Mouse (Mus musculus): ENCODE measurements at regions not wholly inside any gene's neighbourhood (a gene's known extent, or its start where the extent isn't known, plus 50 kb on each side); places are given as distances from the start of the nearest gene placed in this dataset.
A peak's percentile ranks its signal among the peaks of the same experiment; 100 is the strongest.

DNA sequence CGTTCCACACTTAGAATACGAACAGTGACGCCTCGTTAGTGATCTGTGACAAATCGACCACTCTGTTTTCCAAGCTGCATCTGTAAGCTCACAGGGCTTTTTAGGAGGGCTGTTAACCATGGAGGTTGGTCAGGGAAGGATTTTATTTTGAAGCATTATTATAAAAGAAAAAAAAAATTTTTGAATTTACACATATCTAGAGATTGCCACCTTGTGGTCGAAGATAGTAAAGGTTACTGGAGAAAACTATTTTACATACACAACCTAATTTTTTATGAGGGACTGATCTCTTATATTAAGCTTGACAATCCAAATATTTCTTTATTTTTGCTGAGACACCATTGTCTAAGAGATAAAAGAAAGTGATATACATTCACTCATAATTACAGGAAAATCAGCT is 937.2 kb downstream of the Sorcs1 start:
- Histone ChIP-seq H3K27ac (no peak overlapping the region), H3K4me3 (peak overlapping the region; percentile 31; the same call in 1 of the 2 replicates)
- no peak for DNase-seq (ENCODE audit: extremely low spot score in 1 of 2, low spot score in 2 of 2)
- peak; percentile 51 for TF ChIP-seq CTCF (IDR thresholded peaks at IDR 0.05)
- intact Hi-C loops (cut with DNase I), result loop anchor here (1.0 kb wide), 1 partner anchor 202 kb away; no protein-coding TSS in a partner anchor

DNA sequence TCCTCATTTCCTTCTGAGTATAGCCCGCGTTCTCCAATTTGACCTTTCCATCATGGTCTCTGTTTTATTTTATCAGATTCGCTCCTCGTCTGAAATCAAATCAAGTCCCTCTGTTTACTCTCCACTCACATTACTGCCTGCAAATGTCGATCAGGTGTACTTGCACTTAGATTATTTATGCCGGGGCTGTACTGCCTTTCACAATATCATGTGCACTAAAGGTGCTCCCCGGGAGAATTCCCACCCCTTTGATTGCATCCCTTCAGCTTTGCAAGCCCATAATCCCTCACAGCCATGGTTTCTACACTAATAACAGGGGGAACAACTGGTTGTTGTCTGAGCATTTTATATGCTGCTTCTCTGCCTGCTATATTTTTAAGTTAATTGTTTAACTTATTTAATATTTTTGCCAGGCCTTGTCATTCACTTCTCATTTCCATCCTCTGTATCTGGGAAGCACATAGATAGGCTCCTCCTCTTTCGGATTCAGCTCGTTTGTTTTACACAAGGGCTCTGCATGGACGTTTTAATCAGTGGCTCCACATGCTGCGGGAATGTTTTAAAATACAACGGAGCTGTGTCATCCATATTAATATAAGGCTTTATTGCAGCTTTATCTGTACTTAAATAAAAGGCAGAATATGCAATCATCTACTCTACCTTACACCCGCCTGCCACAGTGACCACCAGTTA is 938.8 kb downstream of the Sorcs1 start:
- intact Hi-C loops (cut with DNase I), result loop anchor here (10.0 kb wide), 1 partner anchor 1535 kb away; the partner anchor contains the start of gene Sorcs3
- Histone ChIP-seq H3K4me3 (no peak overlapping the region), H3K27ac (no peak overlapping the region)
- TF ChIP-seq CTCF (IDR thresholded peaks at IDR 0.05), result no peak
- no peak for DNase-seq (ENCODE audit: extremely low spot score in 1 of 2, low spot score in 2 of 2)

DNA sequence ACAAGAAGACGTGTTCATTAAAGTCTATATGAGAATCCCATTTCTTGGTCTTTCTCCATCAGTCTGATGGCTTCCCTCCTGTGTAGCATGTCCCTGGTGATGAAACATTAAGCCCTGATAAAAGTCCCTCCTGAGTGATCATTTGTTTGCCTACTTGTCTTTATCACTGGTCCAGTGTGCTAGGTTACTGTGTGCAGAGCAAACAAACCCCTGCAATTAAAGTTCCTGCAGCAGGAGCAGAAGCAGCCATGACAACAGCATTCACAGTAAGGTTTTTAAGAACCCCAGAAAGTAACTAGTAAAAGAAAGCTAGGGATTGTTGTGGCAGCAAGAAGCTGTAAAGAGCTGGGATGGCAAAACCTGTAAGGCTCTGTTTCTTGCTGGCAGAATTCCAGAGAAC is 980.8 kb downstream of the Sorcs1 start:
- no peak overlapping the region for H3K27ac ChIP-seq
- no peak for DNase-seq (ENCODE audit: extremely low spot score in 1 of 2, low spot score in 2 of 2)
- intact Hi-C loops (cut with DNase I), result no loop called here
- no peak for TF ChIP-seq CTCF (IDR thresholded peaks at IDR 0.05)
- H3K4me3 ChIP-seq, result no peak overlapping the region

DNA sequence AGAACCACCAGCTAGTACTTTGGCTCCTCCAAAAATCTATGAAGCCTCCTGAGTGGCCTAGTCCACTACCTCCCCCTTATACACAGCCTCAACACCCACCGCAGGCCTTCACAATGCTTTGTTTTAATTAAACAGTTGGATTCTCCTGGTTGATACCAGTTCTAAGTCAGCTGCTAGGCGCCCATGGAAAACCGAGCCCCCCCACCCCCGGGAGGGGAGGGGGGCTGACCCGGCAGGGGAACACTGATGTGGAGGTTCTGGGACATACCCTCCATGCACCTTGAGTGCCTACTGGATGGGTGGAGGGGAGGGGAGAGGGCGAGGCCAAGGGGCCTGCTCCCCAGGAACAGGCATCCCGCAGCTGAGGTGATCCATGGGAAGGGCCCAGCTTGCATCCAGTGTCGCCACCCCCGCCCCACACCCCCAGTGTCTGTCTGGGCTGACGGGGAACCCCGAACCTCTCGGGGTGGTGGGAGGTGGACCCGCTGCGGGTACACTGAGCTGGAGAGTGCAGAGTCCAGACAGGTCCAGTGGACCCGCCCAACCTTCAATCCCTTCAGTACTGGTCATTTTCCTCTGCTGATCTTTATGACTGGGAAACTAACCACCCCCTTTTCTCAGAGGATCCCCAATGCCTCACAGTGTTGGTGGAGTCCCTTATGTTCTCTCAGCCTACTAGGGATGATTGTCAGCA is 992.7 kb downstream of the Sorcs1 start:
- intact Hi-C loops (cut with DNase I), result no loop called here
- no peak for DNase-seq (ENCODE audit: extremely low spot score in 1 of 2, low spot score in 2 of 2)
- TF ChIP-seq CTCF (IDR thresholded peaks at IDR 0.05), result no peak
- no peak overlapping the region for H3K27ac ChIP-seq
- no peak overlapping the region for H3K4me3 ChIP-seq

DNA sequence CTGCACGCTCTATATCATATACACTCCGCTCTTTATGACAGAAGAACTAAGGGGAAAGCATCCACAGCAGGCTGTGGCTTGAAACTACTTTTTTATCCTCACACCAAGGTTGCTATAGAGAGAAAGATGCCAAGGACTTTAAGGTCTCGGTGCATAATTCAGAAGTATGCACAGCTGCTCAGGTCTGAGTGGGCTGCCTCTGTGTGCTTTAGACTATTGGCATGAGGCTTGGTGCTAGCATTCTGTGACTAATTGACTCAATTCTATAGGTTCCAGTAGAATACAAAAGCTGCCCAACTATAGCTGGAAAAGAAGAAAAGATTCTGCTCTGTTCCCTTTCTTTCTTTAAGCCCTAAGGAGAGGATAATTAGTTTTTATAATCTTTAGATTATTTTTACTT is 997.2 kb downstream of the Sorcs1 start:
- no peak overlapping the region for H3K4me3 ChIP-seq
- DNase-seq (ENCODE audit: extremely low spot score in 1 of 2, low spot score in 2 of 2), result no peak
- no peak for TF ChIP-seq CTCF (IDR thresholded peaks at IDR 0.05)
- no peak overlapping the region for H3K27ac ChIP-seq
- intact Hi-C loops (cut with DNase I), result no loop called here

DNA sequence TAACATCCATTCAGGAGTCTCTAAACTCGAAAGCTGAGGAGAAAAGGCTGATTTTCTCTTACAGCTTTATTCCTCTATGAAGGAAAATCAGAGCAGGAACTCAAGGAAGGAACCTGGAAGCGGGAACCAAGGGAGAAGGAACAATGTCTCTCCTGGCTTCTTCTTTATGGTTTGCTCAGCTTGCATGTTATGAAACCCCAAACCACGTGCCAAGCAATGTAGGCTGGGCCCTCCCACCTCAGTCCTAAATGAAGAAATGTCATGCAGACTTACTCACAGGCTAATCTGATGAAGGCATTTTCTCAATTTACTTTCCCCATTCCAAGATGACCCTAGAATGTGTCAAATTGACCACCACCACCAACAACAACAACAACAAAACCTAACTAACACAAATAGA is 998.4 kb downstream of the Sorcs1 start:
- intact Hi-C loops (cut with DNase I), result no loop called here
- Histone ChIP-seq H3K27ac (no peak overlapping the region), H3K4me3 (no peak overlapping the region)
- TF ChIP-seq CTCF (IDR thresholded peaks at IDR 0.05), result no peak
- peak in 1 of 2 experiments; percentile 20 for DNase-seq (ENCODE audit: extremely low spot score in 1 of 2, low spot score in 2 of 2)

DNA sequence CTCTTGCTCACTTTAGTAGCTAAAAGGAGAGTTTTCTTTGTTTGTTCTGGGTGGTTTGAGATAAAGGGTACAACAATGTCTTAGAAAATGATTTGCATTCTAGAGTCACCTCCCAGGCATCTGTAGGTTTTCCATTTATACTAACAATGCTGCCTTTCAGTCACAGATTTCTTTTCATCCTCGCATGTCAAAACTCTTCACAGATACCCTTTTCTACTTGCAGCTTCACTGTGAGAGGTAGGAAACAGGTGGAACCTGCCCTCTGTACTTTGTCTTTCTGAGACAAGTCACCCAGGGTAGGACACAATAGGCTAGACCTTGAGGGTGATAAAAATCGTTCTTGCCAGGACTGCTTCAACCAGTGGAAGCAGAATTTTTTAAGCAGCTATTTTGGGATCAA is 1002.5 kb downstream of the Sorcs1 start:
- Histone ChIP-seq H3K27ac (no peak overlapping the region), H3K4me3 (no peak overlapping the region)
- no peak for TF ChIP-seq CTCF (IDR thresholded peaks at IDR 0.05)
- no peak for DNase-seq (ENCODE audit: extremely low spot score in 1 of 2, low spot score in 2 of 2)
- intact Hi-C loops (cut with DNase I), result no loop called here

DNA sequence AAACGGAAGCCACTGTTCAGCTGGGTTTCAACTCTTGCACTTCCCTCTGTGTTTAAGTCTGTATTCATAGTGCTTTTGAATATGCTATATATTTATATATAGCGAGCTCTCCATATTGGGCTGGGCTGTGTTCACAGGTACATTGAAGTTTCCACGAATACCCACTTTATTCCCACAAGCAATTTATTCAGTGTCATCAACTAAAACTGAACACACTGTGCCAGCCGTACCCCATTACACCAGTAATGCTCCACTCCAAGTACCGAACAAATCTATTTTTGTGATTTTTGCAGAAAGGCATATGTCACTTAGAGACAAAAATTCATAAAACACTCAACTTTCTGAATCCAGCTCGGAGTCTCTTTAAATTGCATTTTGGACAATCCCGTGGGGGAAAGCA is 1048.5 kb downstream of the Sorcs1 start:
- DNase-seq (ENCODE audit: extremely low spot score in 1 of 2, low spot score in 2 of 2), result no peak
- TF ChIP-seq CTCF (IDR thresholded peaks at IDR 0.05), result no peak
- no peak overlapping the region for H3K4me3 ChIP-seq
- intact Hi-C loops (cut with DNase I), result no loop called here
- no peak overlapping the region for H3K27ac ChIP-seq

DNA sequence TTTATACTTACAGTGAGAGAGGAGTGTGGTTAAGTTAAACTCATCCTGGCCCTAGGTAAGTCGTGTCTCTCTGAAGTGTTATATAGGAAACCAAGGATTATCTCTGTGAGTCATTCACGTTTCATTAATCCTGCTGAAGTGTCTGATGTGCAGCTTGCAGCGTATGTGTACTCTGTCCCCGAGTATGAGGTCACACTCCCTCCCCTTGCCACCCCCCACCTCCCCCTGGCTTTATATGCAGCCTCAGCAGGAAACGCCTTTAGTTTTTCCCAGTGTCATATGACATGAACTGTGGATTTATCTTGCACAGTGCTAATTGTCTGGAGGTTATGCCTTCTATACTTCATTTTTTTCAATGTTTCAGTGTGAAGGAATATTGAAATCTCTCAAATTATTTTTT is 1058.5 kb downstream of the Sorcs1 start:
- Histone ChIP-seq H3K4me3 (no peak overlapping the region), H3K27ac (no peak overlapping the region)
- no peak for TF ChIP-seq CTCF (IDR thresholded peaks at IDR 0.05)
- intact Hi-C loops (cut with DNase I), result no loop called here
- no peak for DNase-seq (ENCODE audit: extremely low spot score in 1 of 2, low spot score in 2 of 2)

DNA sequence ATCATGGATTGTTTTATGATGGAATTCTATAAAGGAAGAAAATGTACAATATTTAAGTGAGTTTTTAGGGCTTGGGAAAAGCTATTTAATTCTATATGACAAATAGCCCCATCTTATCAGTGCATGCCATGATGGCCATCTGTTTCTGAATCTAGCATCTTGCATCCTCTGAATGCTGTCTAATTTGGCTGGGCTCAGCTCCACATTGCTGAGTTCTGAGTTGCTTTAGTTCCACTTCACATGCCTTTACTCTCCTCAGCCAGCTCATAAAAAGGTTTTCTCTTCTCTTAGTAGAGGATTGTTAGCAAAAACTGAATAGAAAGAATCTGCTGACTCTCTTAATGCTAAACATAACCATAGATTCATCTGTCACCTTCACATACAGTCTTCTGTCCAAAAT is 1063.4 kb downstream of the Sorcs1 start:
- TF ChIP-seq CTCF (IDR thresholded peaks at IDR 0.05), result no peak
- DNase-seq (ENCODE audit: extremely low spot score in 1 of 2, low spot score in 2 of 2), result no peak
- intact Hi-C loops (cut with DNase I), result no loop called here
- Histone ChIP-seq H3K27ac (no peak overlapping the region), H3K4me3 (no peak overlapping the region)

Small RNA genes in the stretch of these regions (microRNA-seq; reads per million reads assigned to microRNA genes)
- gene Gm27935, result 0 reads per million in 2 experiments

Data from left cerebral cortex, adult 2 months (tissue).